Mouse (Mus musculus) heart, adult 2 months (tissue): ENCODE results near the gene Tubb4b. TPM values are rescaled to one million over a fixed set of nuclear protein-coding genes. Genes with fewer than 3 reads are reported as not detected.
A peak's percentile ranks its signal among the peaks of the same experiment; 100 is the strongest.

ENCODE experiments used
- DNase-seq, 2 experiments: peaks; one replicate each; pipeline ENCODE4 v3.0.0; 2021
- H3K27ac ChIP-seq: fragments of 200-600 bp; 2 replicates; pipeline ENCODE4 v1.8.1; 2022
- H3K27me3 ChIP-seq: fragments of 200-500 bp; 2 replicates; pipeline ENCODE4 v1.6.1; 2012; ENCODE audit warnings: mild to moderate bottlenecking, low read length, inconsistent platforms, mixed read lengths; ENCODE audit not compliant: control insufficient read depth, insufficient read depth
- H3K36me3 ChIP-seq: fragments of 200-500 bp; 2 replicates; pipeline ENCODE4 v1.6.1; 2012; ENCODE audit warnings: low read length, inconsistent platforms; ENCODE audit not compliant: control insufficient read depth, insufficient read depth
- H3K4me1 ChIP-seq: fragments of 200-500 bp; 2 replicates; pipeline ENCODE4 v1.6.1; 2011; ENCODE audit warnings: low read length; ENCODE audit not compliant: control insufficient read depth, insufficient read depth
- H3K4me3 ChIP-seq: fragments of 200-600 bp; 2 replicates; pipeline ENCODE4 v1.8.1; 2022
- H3K79me2 ChIP-seq: fragments of 200-500 bp; replicated peaks from 2 replicates; pipeline ENCODE4 v1.6.1; 2012; ENCODE audit warnings: mild to moderate bottlenecking, inconsistent platforms, low read length, moderate library complexity, mixed read lengths; ENCODE audit not compliant: control insufficient read depth, insufficient read depth
- H3K9ac ChIP-seq: fragments of 200-500 bp; 2 replicates; pipeline ENCODE4 v1.6.1; 2012; ENCODE audit warnings: low read depth, mild to moderate bottlenecking, control low read depth, inconsistent platforms, low read length, mixed read lengths
- CTCF ChIP-seq: fragments of 200-600 bp; IDR thresholded peaks from 2 replicates; pipeline ENCODE4 v1.8.1; 2022; ENCODE audit warnings: antibody characterized with exemption, mild to moderate bottlenecking, moderate library complexity
- EP300 ChIP-seq: fragments of 200-500 bp; IDR thresholded peaks from 2 replicates; pipeline ENCODE4 v1.6.1; 2011; ENCODE audit warnings: low read depth, low read length, control low read depth; ENCODE audit not compliant: insufficient read depth
- POLR2A ChIP-seq: fragments of 200-500 bp; IDR thresholded peaks from 2 replicates; pipeline ENCODE4 v1.6.1; 2011; ENCODE audit warnings: mild to moderate bottlenecking, low read depth, low read length, control low read depth; ENCODE audit not compliant: insufficient read depth
- WGBS: fragments of 180-500 bp; shearing (Covaris S2); methylation state at CpG from one replicate; pipeline ENCODE4 v1.1.7; 2018; 5-methylcytosine and 5-hydroxymethylcytosine counted together
- intact Hi-C: fragments of 180-260 bp; cut with DNase I; formaldehyde crosslinking; loops from one replicate; pipeline ENCODE4 v1.15.1; 2025
- polyA plus RNA-seq: library from polyadenylated mRNA; depleted of rRNA; stranded (reverse); fragments of >200 nt; gene quantifications from 2 replicates; pipeline ENCODE4 v1.2.3, GENCODE M21; 2012
- total RNA-seq, 2 experiments: library from RNA; stranded (reverse); gene quantifications; 2 replicates each; pipeline ENCODE4 v1.2.3; 2021

Tubb4b gene
- total and polyA plus RNA-seq, 3 experiments = 315 to 342 (median 327) TPM

GRCm38 (mm10) chr2:25267241-25267640, 42.7 kb upstream of the Tubb4b start:
- intact Hi-C loops = loop anchor here (2.0 kb wide), 1 partner anchor 72 kb away; no protein-coding TSS in a partner anchor

DNA sequence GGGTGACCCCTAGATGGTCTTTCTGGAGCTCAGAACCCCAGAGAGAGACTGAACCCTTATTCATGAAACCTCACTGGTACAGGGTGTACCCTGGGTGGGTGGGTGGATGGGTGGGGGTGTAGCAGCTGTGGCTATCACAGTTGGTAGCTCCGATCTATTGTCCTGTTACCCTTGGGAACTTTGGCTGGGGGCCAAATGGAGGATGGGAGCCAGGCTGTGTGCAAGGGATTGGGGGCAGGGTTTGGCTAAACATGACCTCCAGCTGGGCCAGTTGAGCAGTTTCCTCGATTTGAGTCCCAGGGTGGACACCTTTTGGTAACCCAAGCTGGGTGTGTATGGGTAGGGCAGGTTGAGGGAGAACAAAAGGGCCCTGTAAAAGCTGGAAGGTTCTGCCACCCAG, 42.2 kb upstream of the Tubb4b start:
- Histone ChIP-seq H3K9ac (no peak overlapping the region), H3K4me3 (no peak overlapping the region)

More at GRCm38 (mm10) chr2:25267241-25267640, 42.7 kb upstream of the Tubb4b start:
- 0 out of 2 replicates have a peak overlapping the region, but pooled peaks have one; percentile 10 for H3K9ac ChIP-seq
- no peak overlapping the region for H3K4me3 ChIP-seq
- H3K79me2 ChIP-seq = no peaks in the 10 kb centered on the region
- no peaks in the 10 kb centered on the region for H3K27me3 ChIP-seq
- TF ChIP-seq EP300 = no peak
- no peak for TF ChIP-seq POLR2A
- TF ChIP-seq CTCF = no peak
- no peak for DNase-seq
- H3K27ac ChIP-seq = peak overlapping the region; percentile 67
- H3K36me3 ChIP-seq = no peaks in the 10 kb centered on the region
- H3K4me1 ChIP-seq = peaks cover 23% of the 10 kb centered on the region

GRCm38 (mm10) chr2:25265897-25266656, 41.6 kb upstream of the Tubb4b start:
- DNase-seq = peak; percentile 61 to 66
- peak overlapping the region; percentile 67 for H3K27ac ChIP-seq
- intact Hi-C loops = loop anchor here (2.0 kb wide), 1 partner anchor 71 kb away; no protein-coding TSS in a partner anchor

More for the DNA sequence above, 42.2 kb upstream of the Tubb4b start:
- peak; percentile 55 to 67 for DNase-seq
- no peak for TF ChIP-seq CTCF
- H3K36me3 ChIP-seq = no peaks in the 10 kb centered on the region
- no peaks in the 10 kb centered on the region for H3K27me3 ChIP-seq
- H3K79me2 ChIP-seq = no peaks in the 10 kb centered on the region
- peaks cover 23% of the 10 kb centered on the region for H3K4me1 ChIP-seq
- peak overlapping the region; percentile 67 for H3K27ac ChIP-seq
- intact Hi-C loops = loop anchor here (2.0 kb wide), 1 partner anchor 72 kb away; no protein-coding TSS in a partner anchor
- WGBS = 16% methylated on average over 2 of the region's 2 CpGs

GRCm38 (mm10) chr2:25264851-25265250, 40.3 kb upstream of the Tubb4b start:
- 59% methylated on average over 3 of the region's 3 CpGs for WGBS
- TF ChIP-seq CTCF = no peak
- TF ChIP-seq POLR2A = no peak
- TF ChIP-seq EP300 = no peak
- Histone ChIP-seq H3K79me2 (no peaks in the 10 kb centered on the region), H3K4me3 (no peak overlapping the region), H3K4me1 (peaks cover 20% of the 10 kb centered on the region), H3K36me3 (no peaks in the 10 kb centered on the region), H3K27me3 (no peaks in the 10 kb centered on the region), H3K27ac (peak overlapping the region; percentile 67), H3K9ac (no peak overlapping the region)
- no peak for DNase-seq
- intact Hi-C loops = no loop called here

More at GRCm38 (mm10) chr2:25265897-25266656, 41.6 kb upstream of the Tubb4b start:
- peak overlapping the region; percentile 22; the same call in 1 of the 2 replicates for H3K4me3 ChIP-seq
- no peak overlapping the region for H3K9ac ChIP-seq
- peaks cover 20% of the 10 kb centered on the region for H3K4me1 ChIP-seq
- H3K27me3 ChIP-seq = no peaks in the 10 kb centered on the region
- 43% methylated on average over 6 of the region's 6 CpGs for WGBS
- no peaks in the 10 kb centered on the region for H3K36me3 ChIP-seq
- TF ChIP-seq EP300 = peak; percentile 74
- no peak for TF ChIP-seq POLR2A
- no peaks in the 10 kb centered on the region for H3K79me2 ChIP-seq

GRCm38 (mm10) chr2:25264286-25264660, 39.8 kb upstream of the Tubb4b start:
- peaks cover 20% of the 10 kb centered on the region for H3K4me1 ChIP-seq
- no peaks in the 10 kb centered on the region for H3K36me3 ChIP-seq
- no peak overlapping the region for H3K9ac ChIP-seq
- no peak for DNase-seq
- no peaks in the 10 kb centered on the region for H3K27me3 ChIP-seq
- intact Hi-C loops = no loop called here
- no peaks in the 10 kb centered on the region for H3K79me2 ChIP-seq
- no peak overlapping the region; the same call in 1 of the 2 replicates for H3K27ac ChIP-seq
- TF ChIP-seq EP300 (no peak), CTCF (no peak), POLR2A (no peak)
- H3K4me3 ChIP-seq = no peak overlapping the region
- 80% methylated on average over 5 of the region's 5 CpGs for WGBS

DNA sequence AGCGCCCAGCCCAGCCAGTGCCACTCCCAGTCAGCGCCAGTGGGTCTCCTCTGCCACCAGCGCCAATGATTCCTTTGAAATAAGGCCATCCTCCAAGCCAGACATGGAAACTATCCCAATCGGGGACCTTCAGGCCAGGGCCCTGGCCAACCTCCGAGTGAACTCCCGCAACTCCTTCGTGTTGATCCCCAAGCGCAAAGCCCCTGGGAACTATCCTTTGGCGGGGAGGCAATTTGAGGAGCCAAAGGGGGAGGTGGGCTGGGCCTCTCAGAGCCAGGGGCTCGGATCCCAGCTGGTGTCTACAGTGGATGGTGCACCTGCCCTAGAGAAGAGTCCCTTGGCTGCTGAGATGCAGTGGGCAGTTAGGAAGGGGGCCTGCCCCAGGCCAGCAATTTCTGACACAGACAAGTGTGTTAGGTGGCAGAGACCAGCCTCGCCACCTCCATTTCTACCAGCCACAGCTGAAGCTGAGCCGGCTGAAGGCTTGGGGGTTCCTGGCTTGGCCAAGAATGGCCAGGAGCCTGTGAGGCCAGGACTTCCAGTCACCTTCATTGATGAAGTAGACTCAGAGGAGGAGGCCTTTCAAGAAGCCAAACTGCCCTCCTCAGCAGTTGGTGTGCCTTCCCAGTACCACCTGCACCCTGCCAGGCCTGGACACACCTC, 39.3 kb upstream of the Tubb4b start:
- Histone ChIP-seq H3K4me3 (peak overlapping the region; percentile 96), H3K4me1 (peaks cover 20% of the 10 kb centered on the region), H3K79me2 (no peaks in the 10 kb centered on the region), H3K9ac (peak overlapping the region; percentile 79), H3K27ac (peak overlapping the region; percentile 63; the same call in 1 of the 2 replicates), H3K27me3 (no peaks in the 10 kb centered on the region), H3K36me3 (no peaks in the 10 kb centered on the region)
- DNase-seq = no peak
- TF ChIP-seq EP300 = no peak
- no peak for TF ChIP-seq CTCF
- no peak for TF ChIP-seq POLR2A
- intact Hi-C loops = no loop called here
- WGBS = 43% methylated on average over 12 of the region's 12 CpGs
